Mouse (Mus musculus) hindbrain, embryonic 15.5 days (tissue): ENCODE data around the gene Kcnip2. TPM values are rescaled to one million over a fixed set of nuclear protein-coding genes. Genes with fewer than 3 reads are reported as not detected.

Source experiments
- ATAC-seq: fragments of 200-750 bp; cut with Nextera tagmentation; 2 replicates; pipeline ENCODE4 v1.8.0; 2017; ENCODE audit warnings: low read depth, moderate number of reproducible peaks, moderate TSS enrichment; ENCODE audit not compliant: low FRiP score
- H3K27ac ChIP-seq: fragments of 300-500 bp; sonication (generic); replicated peaks from 2 replicates; pipeline ENCODE4 v1.5.1; 2015; ENCODE audit warnings: mild to moderate bottlenecking, inconsistent platforms
- H3K27me3 ChIP-seq: fragments of 300-500 bp; sonication (generic); 2 replicates; pipeline ENCODE4 v1.6.1; 2015; ENCODE audit warnings: control low read depth, inconsistent platforms
- H3K36me3 ChIP-seq: fragments of 300-500 bp; sonication (generic); 2 replicates; pipeline ENCODE4 v1.6.1; 2015; ENCODE audit warnings: control low read depth, inconsistent platforms
- H3K4me1 ChIP-seq: fragments of 300-500 bp; sonication (generic); replicated peaks from 2 replicates; pipeline ENCODE4 v1.6.1; 2015; ENCODE audit warnings: control low read depth, inconsistent platforms
- H3K4me2 ChIP-seq: fragments of 300-500 bp; sonication (generic); 2 replicates; pipeline ENCODE4 v1.6.1; 2015; ENCODE audit warnings: moderate library complexity, mild to moderate bottlenecking, inconsistent platforms
- H3K4me3 ChIP-seq: fragments of 300-500 bp; sonication (generic); 2 replicates; pipeline ENCODE4 v1.5.1; 2015; ENCODE audit warnings: mild to moderate bottlenecking, inconsistent platforms
- H3K9ac ChIP-seq: fragments of 300-500 bp; sonication (generic); 2 replicates; pipeline ENCODE4 v1.6.1; 2015; ENCODE audit warnings: inconsistent platforms
- H3K9me3 ChIP-seq: fragments of 300-500 bp; sonication (generic); 2 replicates; pipeline ENCODE4 v1.6.1; 2016; ENCODE audit warnings: control low read depth, inconsistent platforms
- WGBS: fragments of 180-500 bp; shearing (Covaris S2); methylation state at CpG from one replicate; pipeline ENCODE4 v1.1.7; 2015; 5-methylcytosine and 5-hydroxymethylcytosine counted together
- polyA plus RNA-seq: library from polyadenylated mRNA; unstranded; fragments of >200 nt; fragmentation: Nextera tagmentation; extraction: Ambion mirVana; gene quantifications from 2 replicates; pipeline ENCODE4 v1.2.1, GENCODE M21; 2015

Gene Kcnip2
- polyA plus RNA-seq, 1 experiment from 2014 or later: 15.1 TPM

DNA sequence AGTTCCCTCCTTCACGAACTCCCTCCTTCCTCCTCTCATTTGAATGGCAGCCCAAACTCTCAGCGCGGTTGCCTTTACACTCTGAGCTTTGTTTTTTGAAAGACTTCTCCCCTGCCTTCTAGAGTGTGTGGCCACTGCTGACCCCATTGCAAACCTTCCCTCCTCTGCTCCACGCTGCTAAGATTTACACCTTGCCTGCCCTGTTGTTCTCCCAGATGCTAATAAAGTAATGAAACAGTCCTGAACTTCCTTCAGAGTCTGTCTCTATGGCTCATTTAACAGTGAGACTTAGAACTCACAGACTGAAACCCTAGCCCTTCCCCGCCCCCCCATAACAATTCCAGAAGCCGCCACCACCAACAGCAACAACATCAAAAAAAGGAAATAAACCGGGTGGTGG is 26.5 kb downstream of the Kcnip2 start:
- no peak for ATAC-seq
- Histone ChIP-seq H3K27ac (no peak overlapping the region), H3K4me3 (no peak overlapping the region), H3K9ac (no peak overlapping the region), H3K36me3 (no peaks in the 10 kb centered on the region), H3K4me2 (no peak overlapping the region), H3K9me3 (no peaks in the 10 kb centered on the region), H3K27me3 (no peaks in the 10 kb centered on the region), H3K4me1 (no peaks in the 10 kb centered on the region)
- 81% methylated on average over 7 of the region's 7 CpGs for WGBS

GRCm38 (mm10) chr19:45788337-45788736 is 27.5 kb downstream of the Kcnip2 start:
- H3K4me1 ChIP-seq: peaks cover 6% of the 10 kb centered on the region
- no peak overlapping the region for H3K4me3 ChIP-seq
- 85% methylated on average over 4 of the region's 4 CpGs for WGBS
- H3K27me3 ChIP-seq: no peaks in the 10 kb centered on the region
- H3K9me3 ChIP-seq: no peaks in the 10 kb centered on the region
- no peak for ATAC-seq
- no peak overlapping the region for H3K27ac ChIP-seq
- no peak overlapping the region for H3K9ac ChIP-seq
- no peaks in the 10 kb centered on the region for H3K36me3 ChIP-seq
- no peak overlapping the region for H3K4me2 ChIP-seq

DNA sequence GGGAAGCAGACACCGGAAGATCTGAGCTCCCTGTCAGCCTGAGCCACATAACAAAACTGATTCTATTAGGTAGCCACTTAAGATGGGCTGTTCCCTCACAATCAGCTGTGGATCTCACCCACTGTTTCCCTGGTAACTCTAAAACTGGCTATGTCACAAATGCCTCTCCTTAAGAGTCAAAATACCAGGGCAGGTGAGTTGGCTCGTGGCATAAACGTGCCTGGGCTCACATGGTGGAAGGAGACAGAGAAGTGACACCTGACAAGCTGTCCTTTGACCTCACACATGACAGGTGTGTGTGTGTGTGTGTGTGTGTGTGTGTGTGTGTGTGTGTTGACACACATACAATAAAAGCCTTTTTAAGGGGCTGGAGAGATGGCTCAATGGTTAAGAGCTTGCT is 28.4 kb downstream of the Kcnip2 start:
- 83% methylated on average over 3 of the region's 3 CpGs for WGBS
- Histone ChIP-seq H3K4me1 (peaks cover 6% of the 10 kb centered on the region), H3K27ac (no peak overlapping the region)

GRCm38 (mm10) chr19:45785470-45785869 is 30.4 kb downstream of the Kcnip2 start:
- H3K27ac ChIP-seq: no peak overlapping the region
- no peak for ATAC-seq
- no peaks in the 10 kb centered on the region for H3K27me3 ChIP-seq
- peaks cover 23% of the 10 kb centered on the region for H3K4me1 ChIP-seq
- no peak overlapping the region for H3K4me2 ChIP-seq
- no peak overlapping the region for H3K9ac ChIP-seq
- no peak overlapping the region for H3K4me3 ChIP-seq
- H3K9me3 ChIP-seq: no peaks in the 10 kb centered on the region
- no peaks in the 10 kb centered on the region for H3K36me3 ChIP-seq
- WGBS: 58% methylated on average over 3 of the region's 3 CpGs

More for the DNA sequence above, 28.4 kb downstream of the Kcnip2 start:
- Histone ChIP-seq H3K4me2 (no peak overlapping the region), H3K4me3 (no peak overlapping the region), H3K27me3 (no peaks in the 10 kb centered on the region), H3K36me3 (no peaks in the 10 kb centered on the region), H3K9ac (no peak overlapping the region), H3K9me3 (no peaks in the 10 kb centered on the region)
- ATAC-seq: no peak

- Histone ChIP-seq H3K27ac (peak overlapping the region; percentile 71), H3K36me3 (0 out of 2 replicates have a peak, but pooled peaks cover 4% of the 10 kb centered on the region), H3K4me3 (peak overlapping the region; percentile 65), H3K27me3 (no peaks in the 10 kb centered on the region), H3K9me3 (no peaks in the 10 kb centered on the region), H3K9ac (peak overlapping the region; percentile 39), H3K4me2 (peak overlapping the region; percentile 67), H3K4me1 (peaks cover 37% of the 10 kb centered on the region)
- ATAC-seq: no peak
- 38% methylated on average over 17 of the region's 17 CpGs for WGBS
These were observed 31.8 kb downstream of the Kcnip2 start for GRCm38 (mm10) chr19:45783933-45784576.

DNA sequence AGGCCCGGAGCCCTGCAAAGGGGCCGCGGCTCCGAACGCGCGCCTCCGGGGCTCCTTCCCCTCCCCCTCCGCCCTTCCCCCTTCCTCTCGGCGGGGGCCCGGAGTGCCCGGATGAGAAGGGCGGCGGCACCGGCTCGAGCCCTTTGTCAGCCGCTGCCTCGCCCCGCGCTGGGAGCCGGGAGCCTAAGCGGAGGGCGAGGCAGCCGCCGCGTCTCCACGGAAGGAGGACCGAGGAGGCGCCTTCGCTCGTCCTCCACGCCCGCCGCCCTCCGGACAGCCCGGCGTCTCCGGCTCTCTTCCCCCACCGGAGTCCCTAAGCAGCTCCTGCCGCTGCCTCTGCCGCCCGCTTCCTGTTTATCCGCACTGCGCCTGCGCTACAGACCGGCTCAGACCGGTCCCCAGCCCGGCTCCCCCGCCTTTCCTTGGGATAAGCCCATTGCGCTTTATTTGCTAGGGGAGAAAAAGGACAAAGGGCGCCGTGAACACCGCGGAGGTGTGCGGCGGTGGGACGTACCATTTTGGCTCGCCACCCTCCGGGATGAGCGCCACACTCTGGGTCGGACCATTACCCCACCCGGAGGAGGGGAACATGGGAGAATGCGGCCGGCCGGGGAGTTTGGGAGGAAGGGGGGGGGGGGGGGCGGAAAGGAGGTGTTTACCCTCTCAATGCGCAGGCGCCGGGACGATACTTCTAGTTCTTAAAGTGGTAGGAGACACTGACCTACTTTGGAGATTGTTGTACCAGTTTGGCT is 32.5 kb downstream of the Kcnip2 start, which contains the start of gene Mgea5:
Gene Mgea5, minus strand, starts transcription at position 657 of the 752 bp plus-strand sequence.
- ATAC-seq: peak; percentile 98
- Histone ChIP-seq H3K4me1 (peaks cover 44% of the 10 kb centered on the region), H3K9me3 (no peaks in the 10 kb centered on the region), H3K27me3 (no peaks in the 10 kb centered on the region), H3K4me2 (peak within 1 kb of the TSS; percentile 67), H3K36me3 (peaks cover 5% of the 10 kb centered on the region), H3K9ac (peak within 1 kb of the TSS; percentile 84), H3K27ac (peak within 1 kb of the TSS; percentile 95), H3K4me3 (peak within 1 kb of the TSS; percentile 65)
- WGBS: under 1% methylated on average over 59 of the region's 71 CpGs

DNA sequence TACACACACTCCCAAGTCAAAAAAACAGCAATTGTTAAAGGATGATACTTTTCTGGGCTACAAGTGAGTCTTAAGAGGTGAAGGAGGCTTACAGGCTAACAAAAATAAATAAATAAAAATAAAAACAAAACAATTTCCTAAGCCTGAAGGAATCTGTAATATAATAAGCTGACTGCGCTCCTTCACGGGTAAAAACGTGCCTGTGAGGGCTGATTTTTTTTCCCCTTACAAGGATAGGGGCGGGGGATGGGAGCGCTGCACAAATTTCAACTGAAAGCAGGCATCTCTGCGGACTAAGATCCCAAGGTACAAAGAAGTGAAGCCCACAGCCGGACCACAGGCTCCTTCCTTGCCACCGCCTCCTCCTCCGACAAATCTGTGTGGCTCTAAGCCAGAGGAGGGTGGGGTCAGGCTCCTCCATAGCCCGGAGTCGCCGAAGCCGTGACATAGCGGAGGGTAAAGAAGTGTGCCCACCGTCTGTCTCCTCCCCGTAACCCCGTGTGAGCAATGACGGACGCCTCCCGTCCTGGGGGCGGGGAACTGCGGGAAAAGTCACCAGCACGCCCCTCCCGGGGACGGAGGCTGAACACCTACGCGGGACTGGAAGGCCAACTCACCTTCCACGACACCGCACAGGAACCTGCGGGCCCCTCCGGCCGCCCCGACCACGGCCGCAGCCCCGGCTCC is 33.4 kb downstream of the Kcnip2 start:
- Histone ChIP-seq H3K9me3 (no peaks in the 10 kb centered on the region), H3K4me1 (peaks cover 51% of the 10 kb centered on the region), H3K36me3 (peaks cover 13% of the 10 kb centered on the region), H3K27me3 (no peaks in the 10 kb centered on the region), H3K9ac (peak overlapping the region; percentile 84), H3K27ac (peak overlapping the region; percentile 95), H3K4me2 (peak overlapping the region; percentile 66), H3K4me3 (peak overlapping the region; percentile 65)
- WGBS: 1% methylated on average over 36 of the region's 36 CpGs
- ATAC-seq: peak; percentile 27; the same call in 1 of the 2 replicates

- Histone ChIP-seq H3K4me2 (peak overlapping the region; percentile 66), H3K27ac (no peak overlapping the region), H3K9ac (no peak overlapping the region), H3K27me3 (no peaks in the 10 kb centered on the region), H3K36me3 (peaks cover 21% of the 10 kb centered on the region), H3K4me3 (peak overlapping the region; percentile 65), H3K9me3 (no peaks in the 10 kb centered on the region), H3K4me1 (peaks cover 51% of the 10 kb centered on the region)
- 53% methylated on average over 8 of the region's 8 CpGs for WGBS
- ATAC-seq: no peak
These were observed 34.2 kb downstream of the Kcnip2 start for GRCm38 (mm10) chr19:45781676-45782075.

GRCm38 (mm10) chr19:45780350-45780915 is 35.4 kb downstream of the Kcnip2 start:
- 0 out of 2 replicates have a peak overlapping the region, but pooled peaks have one; percentile 65 for H3K4me3 ChIP-seq
- H3K9me3 ChIP-seq: no peaks in the 10 kb centered on the region
- H3K4me1 ChIP-seq: peaks cover 51% of the 10 kb centered on the region
- ATAC-seq: no peak
- peaks cover 32% of the 10 kb centered on the region for H3K36me3 ChIP-seq
- peak overlapping the region; percentile 66 for H3K4me2 ChIP-seq
- H3K27ac ChIP-seq: no peak overlapping the region
- WGBS: 89% methylated on average over 13 of the region's 13 CpGs
- no peak overlapping the region for H3K9ac ChIP-seq
- no peaks in the 10 kb centered on the region for H3K27me3 ChIP-seq

DNA sequence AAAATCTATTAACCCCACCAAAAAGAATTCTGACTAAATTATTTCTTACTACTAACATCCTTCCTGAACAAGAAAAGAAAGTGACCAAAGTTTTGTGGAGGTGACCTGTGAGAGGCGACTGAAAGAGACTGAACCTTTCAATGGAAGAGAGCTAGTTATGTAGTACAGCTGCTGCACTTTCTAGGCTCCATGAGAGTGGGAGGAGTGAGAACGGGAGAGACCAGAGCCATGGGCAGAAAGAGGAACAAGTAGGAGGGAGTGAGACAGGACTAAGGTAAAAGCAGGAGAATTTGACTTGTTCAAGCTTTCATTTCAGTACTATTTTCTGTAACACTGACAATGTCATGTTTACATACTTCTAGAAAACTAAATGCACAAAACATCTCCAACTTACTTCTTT is 40.4 kb downstream of the Kcnip2 start:
- no peak overlapping the region for H3K9ac ChIP-seq
- no peak overlapping the region for H3K4me3 ChIP-seq
- peaks cover 78% of the 10 kb centered on the region for H3K36me3 ChIP-seq
- H3K4me1 ChIP-seq: peaks cover 28% of the 10 kb centered on the region
- no peak overlapping the region for H3K27ac ChIP-seq
- H3K4me2 ChIP-seq: no peak overlapping the region
- WGBS: 80% methylated on average over 2 of the region's 2 CpGs
- no peaks in the 10 kb centered on the region for H3K27me3 ChIP-seq
- ATAC-seq: no peak
- no peaks in the 10 kb centered on the region for H3K9me3 ChIP-seq

GRCm38 (mm10) chr19:45771501-45771900 is 44.4 kb downstream of the Kcnip2 start:
- no peak overlapping the region for H3K4me3 ChIP-seq
- no peaks in the 10 kb centered on the region for H3K4me1 ChIP-seq
- H3K9ac ChIP-seq: no peak overlapping the region
- peaks cover 91% of the 10 kb centered on the region for H3K36me3 ChIP-seq
- H3K27me3 ChIP-seq: no peaks in the 10 kb centered on the region
- no peaks in the 10 kb centered on the region for H3K9me3 ChIP-seq
- WGBS: 94% methylated on average over 5 of the region's 5 CpGs
- H3K27ac ChIP-seq: no peak overlapping the region
- no peak for ATAC-seq
- H3K4me2 ChIP-seq: no peak overlapping the region

DNA sequence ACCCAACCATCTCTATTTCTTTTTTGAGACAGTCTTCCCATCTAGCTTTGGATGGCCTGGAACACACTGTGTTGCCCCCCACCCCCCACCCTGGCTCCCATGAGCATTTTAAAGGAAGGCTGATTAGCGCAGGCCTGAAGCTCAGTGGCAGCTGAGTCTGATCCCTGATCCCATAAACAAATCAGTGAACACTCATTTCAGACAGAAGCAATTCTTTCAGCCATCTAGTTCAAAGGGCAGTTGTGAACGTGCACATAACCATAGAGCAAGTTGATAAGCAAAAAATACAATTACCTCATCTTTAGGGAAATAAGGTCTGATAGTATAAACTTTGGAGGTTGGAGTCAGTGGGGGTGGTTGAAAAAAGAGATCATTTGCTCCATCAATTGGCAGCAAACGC is 55.1 kb downstream of the Kcnip2 start:
- Histone ChIP-seq H3K9ac (no peak overlapping the region), H3K27me3 (no peaks in the 10 kb centered on the region), H3K9me3 (no peaks in the 10 kb centered on the region), H3K4me2 (no peak overlapping the region), H3K4me1 (no peaks in the 10 kb centered on the region), H3K27ac (no peak overlapping the region), H3K4me3 (no peak overlapping the region), H3K36me3 (peaks cover 85% of the 10 kb centered on the region)
- WGBS: 94% methylated on average over 3 of the region's 3 CpGs
- ATAC-seq: no peak
